Mouse (Mus musculus) liver, adult 2 months (tissue): Measurements from ENCODE around the gene Gm5475. TPM values are rescaled to one million over a fixed set of nuclear protein-coding genes. Genes with fewer than 3 reads are reported as not detected.
A peak's percentile ranks its signal among the peaks of the same experiment; 100 is the strongest.

Source experiments
- DNase-seq: peaks from one replicate; pipeline ENCODE4 v3.0.0-alpha.2; 2011; ENCODE audit warnings: low read depth, low spot score; ENCODE audit errors: extremely low read depth
- H3K27ac ChIP-seq: fragments of 200-500 bp; replicated peaks from 2 replicates; pipeline ENCODE4 v1.5.1; 2012; ENCODE audit warnings: low read depth, mild to moderate bottlenecking, control low read depth, inconsistent platforms, low read length; ENCODE audit not compliant: insufficient read depth
- H3K27me3 ChIP-seq: fragments of 200-500 bp; 2 replicates; pipeline ENCODE4 v1.6.1; 2012; ENCODE audit warnings: mild to moderate bottlenecking, moderate library complexity, low read length, inconsistent platforms; ENCODE audit not compliant: control insufficient read depth, insufficient read depth
- H3K36me3 ChIP-seq: fragments of 200-500 bp; 2 replicates; pipeline ENCODE4 v1.6.1; 2012; ENCODE audit warnings: low read length, inconsistent platforms; ENCODE audit not compliant: control insufficient read depth, insufficient read depth
- H3K4me1 ChIP-seq: fragments of 200-500 bp; 2 replicates; pipeline ENCODE4 v1.6.1; 2011; ENCODE audit warnings: low read length; ENCODE audit not compliant: control insufficient read depth, insufficient read depth
- H3K4me3 ChIP-seq: fragments of 200-500 bp; 2 replicates; pipeline ENCODE4 v1.5.1; 2011; ENCODE audit warnings: low read depth, mild to moderate bottlenecking, control low read depth, low read length, moderate library complexity; ENCODE audit not compliant: insufficient read depth
- H3K79me2 ChIP-seq: fragments of 200-500 bp; 2 replicates; pipeline ENCODE4 v1.6.1; 2012; ENCODE audit warnings: inconsistent platforms, mild to moderate bottlenecking, low read length, moderate library complexity; ENCODE audit not compliant: control insufficient read depth, insufficient read depth
- H3K9ac ChIP-seq: fragments of 200-500 bp; 2 replicates; pipeline ENCODE4 v1.6.1; 2012; ENCODE audit warnings: low read depth, mild to moderate bottlenecking, control low read depth, inconsistent platforms, low read length
- CTCF ChIP-seq: fragments of 200-500 bp; IDR thresholded peaks from 2 replicates; pipeline ENCODE4 v1.5.1; 2011; ENCODE audit warnings: low read depth, low read length, control low read depth
- POLR2A ChIP-seq: fragments of 200-500 bp; IDR thresholded peaks from 2 replicates; pipeline ENCODE4 v1.6.1; 2011; ENCODE audit warnings: low read length, control low read depth; ENCODE audit not compliant: insufficient read depth; ENCODE audit errors: extremely low read depth
- WGBS: fragments of 180-500 bp; shearing (Covaris S2); methylation state at CpG from one replicate; pipeline ENCODE4 v1.1.7; 2018; 5-methylcytosine and 5-hydroxymethylcytosine counted together
- polyA plus RNA-seq: library from polyadenylated mRNA; depleted of rRNA; stranded (reverse); fragments of >200 nt; gene quantifications from 2 replicates; pipeline ENCODE4 v1.2.3, GENCODE M21; 2012
- total RNA-seq: library from RNA; depleted of rRNA; stranded (reverse); fragments of >200 nt; gene quantifications from 2 replicates; pipeline ENCODE4 v1.2.3, GENCODE M21; 2014

Gene Gm5475
- total and polyA plus RNA-seq, 2 experiments = not detected

DNA sequence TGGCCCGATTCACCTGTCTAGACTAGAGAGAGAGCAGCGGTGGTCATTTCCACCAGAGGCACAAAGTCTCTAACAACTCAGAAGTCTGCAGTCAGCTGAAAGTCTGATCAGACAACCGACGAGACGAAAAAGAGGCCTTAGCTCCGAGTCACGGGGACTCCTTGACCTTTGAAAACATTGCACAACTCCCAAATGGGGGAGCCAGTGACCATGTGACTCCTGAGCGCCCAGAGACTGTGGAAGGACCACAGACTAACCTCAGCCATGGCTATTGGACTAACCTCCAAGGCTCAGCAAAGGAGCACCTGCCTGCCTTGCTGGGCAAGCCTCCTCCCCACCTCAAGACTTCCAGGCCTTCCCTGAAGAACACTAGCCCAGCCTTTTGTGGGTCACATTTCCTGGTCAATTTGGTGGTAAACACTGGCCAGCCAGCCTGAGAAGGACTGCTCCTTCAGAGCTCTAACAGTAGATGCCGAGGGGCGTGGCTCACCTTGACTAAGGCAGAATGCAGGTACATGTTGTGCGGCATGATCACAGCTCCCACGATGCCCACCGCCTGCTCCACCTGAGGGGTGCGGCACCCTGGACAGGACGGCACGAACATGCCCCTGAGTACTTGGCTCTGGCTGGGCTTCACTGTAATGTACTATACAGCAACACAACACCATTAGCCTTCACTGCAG is 18.5 kb upstream of the Gm5475 start:
- DNase-seq = peak; percentile 89
- Histone ChIP-seq H3K27me3 (no peaks in the 10 kb centered on the region), H3K4me3 (peak overlapping the region; percentile 49), H3K36me3 (peaks cover 12% of the 10 kb centered on the region; the same call in 1 of the 2 replicates), H3K4me1 (peaks cover 22% of the 10 kb centered on the region), H3K79me2 (no peaks in the 10 kb centered on the region; the same call in 1 of the 2 replicates), H3K9ac (peak overlapping the region; percentile 67), H3K27ac (peak overlapping the region; percentile 79)
- WGBS = 56% methylated on average over 16 of the region's 16 CpGs
- TF ChIP-seq POLR2A = no peak
- no peak for TF ChIP-seq CTCF

GRCm38 (mm10) chr15:100406088-100406487 is 15.9 kb upstream of the Gm5475 start:
- no peaks in the 10 kb centered on the region for H3K27me3 ChIP-seq
- H3K9ac ChIP-seq = no peak overlapping the region
- peaks cover 17% of the 10 kb centered on the region for H3K4me1 ChIP-seq
- H3K27ac ChIP-seq = no peak overlapping the region
- DNase-seq = peak; percentile 45
- peaks cover 5% of the 10 kb centered on the region for H3K36me3 ChIP-seq
- TF ChIP-seq POLR2A = no peak
- no peak for TF ChIP-seq CTCF
- H3K4me3 ChIP-seq = no peak overlapping the region
- H3K79me2 ChIP-seq = peaks cover 4% of the 10 kb centered on the region; the same call in 1 of the 2 replicates
- 33% methylated on average over 5 of the region's 5 CpGs for WGBS

DNA sequence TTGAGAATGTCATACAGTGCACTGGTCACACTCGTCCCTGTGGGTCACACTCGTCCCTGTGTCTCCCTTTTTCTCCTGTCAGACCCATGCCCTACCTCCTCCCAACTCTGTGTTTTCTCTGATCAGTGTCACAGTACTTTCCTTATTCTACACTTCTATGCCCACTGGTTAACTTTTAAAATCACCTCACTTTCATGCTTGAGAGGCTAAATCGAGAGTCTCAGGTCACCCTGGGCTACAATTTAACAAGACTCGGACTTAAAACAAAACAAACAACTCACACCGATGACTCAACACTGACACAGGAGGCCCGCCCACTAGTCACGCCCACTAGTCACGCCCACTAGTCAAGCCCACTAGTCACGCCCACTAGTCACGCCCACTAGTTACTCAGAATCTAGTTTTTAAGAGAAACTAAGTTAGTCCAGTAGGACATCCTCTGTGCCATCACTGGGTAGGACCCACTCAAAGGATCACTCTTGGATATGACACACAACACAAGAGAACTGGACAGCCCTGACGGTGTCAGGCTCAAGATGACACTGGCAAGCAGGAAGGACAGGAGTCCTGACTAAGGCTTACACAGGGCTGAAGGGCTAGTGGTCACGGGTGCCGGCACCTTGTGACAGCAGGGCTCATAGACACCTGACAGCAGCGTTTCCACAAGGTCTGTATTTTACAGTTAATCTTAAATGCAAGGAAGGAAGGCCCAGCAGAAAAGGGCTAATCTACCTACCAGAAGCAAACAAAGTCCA is 10.9 kb upstream of the Gm5475 start:
- Histone ChIP-seq H3K79me2 (peaks cover 16% of the 10 kb centered on the region; the same call in 1 of the 2 replicates), H3K27me3 (no peaks in the 10 kb centered on the region), H3K4me3 (no peak overlapping the region), H3K36me3 (peaks cover 5% of the 10 kb centered on the region), H3K4me1 (peaks cover 13% of the 10 kb centered on the region), H3K9ac (peak overlapping the region; percentile 35), H3K27ac (peak overlapping the region; percentile 71)
- 27% methylated on average over 14 of the region's 14 CpGs for WGBS
- peak; percentile 88 for DNase-seq
- TF ChIP-seq CTCF = no peak

DNA sequence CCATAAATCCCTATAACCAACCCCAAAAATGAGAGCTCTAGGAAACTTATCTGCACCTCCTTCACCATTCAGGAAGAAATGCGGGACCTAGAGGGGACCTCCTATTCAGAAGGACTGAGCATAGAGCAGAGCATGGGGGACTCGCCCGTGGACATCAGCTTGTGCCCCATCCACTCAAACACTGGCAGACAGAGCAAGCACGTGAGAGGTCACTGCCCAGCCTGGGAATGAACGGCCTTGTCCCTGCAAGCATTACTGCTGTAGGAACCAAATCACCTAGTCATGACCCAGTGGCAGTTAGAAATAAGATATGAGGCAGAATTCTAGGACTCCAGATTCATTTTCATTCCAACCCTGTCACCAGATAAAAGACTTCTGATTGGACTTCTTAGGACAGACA is 10.2 kb upstream of the Gm5475 start:
- H3K4me3 ChIP-seq = no peak overlapping the region
- 56% methylated on average over 5 of the region's 5 CpGs for WGBS
- H3K36me3 ChIP-seq = peaks cover 5% of the 10 kb centered on the region
- no peak overlapping the region for H3K9ac ChIP-seq
- no peak overlapping the region for H3K27ac ChIP-seq
- TF ChIP-seq POLR2A = no peak
- no peak for TF ChIP-seq CTCF
- no peaks in the 10 kb centered on the region for H3K27me3 ChIP-seq
- DNase-seq = peak; percentile 59
- H3K79me2 ChIP-seq = peaks cover 20% of the 10 kb centered on the region
- H3K4me1 ChIP-seq = peaks cover 16% of the 10 kb centered on the region

GRCm38 (mm10) chr15:100413306-100413705 is 8.6 kb upstream of the Gm5475 start:
- H3K36me3 ChIP-seq = peaks cover 5% of the 10 kb centered on the region
- H3K4me1 ChIP-seq = peaks cover 19% of the 10 kb centered on the region
- no peak for DNase-seq
- WGBS = 70% methylated on average over 4 of the region's 5 CpGs
- H3K4me3 ChIP-seq = no peak overlapping the region
- no peak overlapping the region for H3K9ac ChIP-seq
- peaks cover 29% of the 10 kb centered on the region for H3K79me2 ChIP-seq
- H3K27ac ChIP-seq = no peak overlapping the region; the same call in 1 of the 2 replicates
- H3K27me3 ChIP-seq = no peaks in the 10 kb centered on the region
- TF ChIP-seq CTCF (no peak), POLR2A (no peak)

- H3K79me2 ChIP-seq = peaks cover 33% of the 10 kb centered on the region
- H3K27ac ChIP-seq = no peak overlapping the region
- no peak overlapping the region for H3K9ac ChIP-seq
- peaks cover 3% of the 10 kb centered on the region for H3K36me3 ChIP-seq
- 49% methylated on average over 4 of the region's 4 CpGs for WGBS
- H3K4me1 ChIP-seq = peaks cover 19% of the 10 kb centered on the region
- TF ChIP-seq CTCF (no peak), POLR2A (no peak)
- H3K4me3 ChIP-seq = no peak overlapping the region
- DNase-seq = peak; percentile 78
- H3K27me3 ChIP-seq = no peaks in the 10 kb centered on the region
Measured at GRCm38 (mm10) chr15:100414011-100414410, 7.9 kb upstream of the Gm5475 start.
